Mouse (Mus musculus) erythroblast, embryonic 14.5 days (primary cell): ENCODE data around the gene Rbm17. TPM values are rescaled to one million over a fixed set of nuclear protein-coding genes. Genes with fewer than 3 reads are reported as not detected.
A peak's percentile ranks its signal among the peaks of the same experiment; 100 is the strongest.
"Not testable (repeated sequence)": the region's sequence is repeated elsewhere in the genome, so short reads cannot be mapped to it uniquely, and the experiment has no call there.

Source experiments
- H3K27me3 ChIP-seq: 2 replicates; pipeline ENCODE4 v1.6.1; 2012; ENCODE audit warnings: inconsistent platforms; ENCODE audit not compliant: control insufficient read depth
- H3K36me3 ChIP-seq: 2 replicates; pipeline ENCODE4 v1.6.1; 2012; ENCODE audit warnings: mild to moderate bottlenecking, inconsistent platforms; ENCODE audit not compliant: control insufficient read depth
- H3K4me1 ChIP-seq: 2 replicates; pipeline ENCODE4 v1.6.1; 2012; ENCODE audit warnings: inconsistent platforms; ENCODE audit not compliant: control insufficient read depth
- H3K4me3 ChIP-seq: replicated peaks from 2 replicates; pipeline ENCODE3; 2012; ENCODE audit warnings: moderate library complexity, mild to moderate bottlenecking, inconsistent platforms
- H3K9me3 ChIP-seq: 2 replicates; pipeline ENCODE4 v1.6.1; 2012; ENCODE audit warnings: low read length, inconsistent platforms, mixed read lengths; ENCODE audit not compliant: control insufficient read depth
- GATA1 ChIP-seq: IDR thresholded peaks from 2 replicates; pipeline ENCODE4 v1.6.1; 2012; ENCODE audit warnings: low read length, inconsistent platforms, mixed read lengths
- TAL1 ChIP-seq: IDR thresholded peaks from 3 replicates; pipeline ENCODE4 v1.6.1; 2012; ENCODE audit warnings: low read length, inconsistent platforms, mixed read lengths
- polyA plus RNA-seq: library from polyadenylated mRNA; stranded (reverse); fragments of >175 nt; gene quantifications from 2 replicates; pipeline ENCODE4 v1.2.3, GENCODE M21; 2012

Gene Rbm17
- polyA plus RNA-seq, 1 experiment, result 3.4 TPM

GRCm38 (mm10) chr2:11543158-11543557 lies 60.8 kb downstream of the Rbm17 start:
- H3K27me3 ChIP-seq, result no peaks in the 10 kb centered on the region
- no peaks in the 10 kb centered on the region for H3K36me3 ChIP-seq
- H3K4me3 ChIP-seq, result no peak overlapping the region
- H3K9me3 ChIP-seq, result no peaks in the 10 kb centered on the region
- TF ChIP-seq GATA1 (no peak), TAL1 (no peak)
- H3K4me1 ChIP-seq, result peaks cover 1% of the 10 kb centered on the region; the same call in 1 of the 2 replicates

- Histone ChIP-seq H3K4me1 (peaks cover 1% of the 10 kb centered on the region; the same call in 1 of the 2 replicates), H3K4me3 (no peak overlapping the region), H3K9me3 (no peaks in the 10 kb centered on the region), H3K27me3 (no peaks in the 10 kb centered on the region), H3K36me3 (no peaks in the 10 kb centered on the region)
- TF ChIP-seq GATA1 (no peak), TAL1 (no peak)
Measured at GRCm38 (mm10) chr2:11542640-11543039, 61.3 kb downstream of the Rbm17 start.

- Histone ChIP-seq H3K4me3 (no peak overlapping the region), H3K36me3 (no peaks in the 10 kb centered on the region), H3K9me3 (no peaks in the 10 kb centered on the region), H3K27me3 (no peaks in the 10 kb centered on the region), H3K4me1 (peaks cover 1% of the 10 kb centered on the region; the same call in 1 of the 2 replicates)
- no peak for TF ChIP-seq GATA1
Measured at GRCm38 (mm10) chr2:11542121-11542520, 61.8 kb downstream of the Rbm17 start.

GRCm38 (mm10) chr2:11541528-11541927 lies 62.4 kb downstream of the Rbm17 start:
- H3K36me3 ChIP-seq, H3K4me3 ChIP-seq, H3K9me3 ChIP-seq, H3K4me1 ChIP-seq, H3K27me3 ChIP-seq: not testable (repeated sequence)

GRCm38 (mm10) chr2:11535966-11536365 lies 68.0 kb downstream of the Rbm17 start:
- peaks cover 12% of the 10 kb centered on the region for H3K4me1 ChIP-seq
- no peaks in the 10 kb centered on the region for H3K27me3 ChIP-seq
- no peaks in the 10 kb centered on the region for H3K36me3 ChIP-seq
- TF ChIP-seq GATA1 (no peak), TAL1 (no peak)
- no peaks in the 10 kb centered on the region for H3K9me3 ChIP-seq
- H3K4me3 ChIP-seq, result peak overlapping the region; percentile 55

Other genes starting within 250 kb of the Rbm17 start
- gene Pfkfb3, start 50.1 kb downstream of the Rbm17 start, polyA plus RNA-seq, result 0.01 TPM in 2 replicates
- gene Gm17490, start 22.1 kb upstream of the Rbm17 start, polyA plus RNA-seq, result not detected in 2 replicates
- gene Il2ra, start 38.7 kb upstream of the Rbm17 start, polyA plus RNA-seq, result 0.02 TPM in 1 of 2 replicates, not detected in the other
- gene Il15ra, start 101.1 kb upstream of the Rbm17 start, polyA plus RNA-seq, result 0.05 TPM in 1 of 2 replicates, not detected in the other
- 0.14 and 0.31 TPM in 2 replicates for gene Fbh1, start 173.4 kb upstream of the Rbm17 start, polyA plus RNA-seq
- gene Ankrd16, start 173.7 kb upstream of the Rbm17 start, polyA plus RNA-seq, result 0.11 and 0.94 TPM in 2 replicates